Mouse (Mus musculus): ENCODE measurements around the gene Ankrd31.
"Not testable (repeated sequence)": the region's sequence is repeated elsewhere in the genome, so short reads cannot be mapped to it uniquely, and the experiment has no call there.

Ankrd31 gene

GRCm38 (mm10) chr13:96939680-96940079 is 191.6 kb downstream of the Ankrd31 start:
- no peaks in the 10 kb centered on the region for H3K27me3 ChIP-seq (ENCODE audit: control insufficient read depth, insufficient read depth, low read length, poor library complexity, severe bottlenecking)
- no peaks in the 10 kb centered on the region for H3K36me3 ChIP-seq (ENCODE audit: control insufficient read depth, insufficient read depth, low read length, poor library complexity, severe bottlenecking)
- no peak for DNase-seq (ENCODE audit: low read depth, low spot score)

GRCm38 (mm10) chr13:96941481-96941880 is 193.4 kb downstream of the Ankrd31 start:
- H3K36me3 ChIP-seq (ENCODE audit: control insufficient read depth, insufficient read depth, low read length, poor library complexity, severe bottlenecking); DNase-seq (ENCODE audit: low read depth, low spot score); H3K27me3 ChIP-seq (ENCODE audit: control insufficient read depth, insufficient read depth, low read length, poor library complexity, severe bottlenecking): not testable (repeated sequence)

- DNase-seq (ENCODE audit: low read depth, low spot score) = no peak
- no peaks in the 10 kb centered on the region for H3K36me3 ChIP-seq (ENCODE audit: control insufficient read depth, insufficient read depth, low read length, poor library complexity, severe bottlenecking)
- H3K27me3 ChIP-seq (ENCODE audit: control insufficient read depth, insufficient read depth, low read length, poor library complexity, severe bottlenecking) = no peaks in the 10 kb centered on the region
These were observed 195.5 kb downstream of the Ankrd31 start for GRCm38 (mm10) chr13:96943571-96943970.

- no peak for DNase-seq (ENCODE audit: low read depth, low spot score)
- Histone ChIP-seq H3K36me3 (ENCODE audit: control insufficient read depth, insufficient read depth, low read length, poor library complexity, severe bottlenecking) (no peaks in the 10 kb centered on the region), H3K27me3 (ENCODE audit: control insufficient read depth, insufficient read depth, low read length, poor library complexity, severe bottlenecking) (no peaks in the 10 kb centered on the region)
These were observed 197.7 kb downstream of the Ankrd31 start for GRCm38 (mm10) chr13:96945748-96946147.

GRCm38 (mm10) chr13:96947722-96948121 is 199.7 kb downstream of the Ankrd31 start:
- no peaks in the 10 kb centered on the region for H3K27me3 ChIP-seq (ENCODE audit: control insufficient read depth, insufficient read depth, low read length, poor library complexity, severe bottlenecking)
- no peak for DNase-seq (ENCODE audit: low read depth, low spot score)
- no peaks in the 10 kb centered on the region for H3K36me3 ChIP-seq (ENCODE audit: control insufficient read depth, insufficient read depth, low read length, poor library complexity, severe bottlenecking)

GRCm38 (mm10) chr13:96951880-96952279 is 203.8 kb downstream of the Ankrd31 start:
- no peak for DNase-seq (ENCODE audit: low read depth, low spot score)
- Histone ChIP-seq H3K27me3 (ENCODE audit: control insufficient read depth, insufficient read depth, low read length, poor library complexity, severe bottlenecking) (no peaks in the 10 kb centered on the region), H3K36me3 (ENCODE audit: control insufficient read depth, insufficient read depth, low read length, poor library complexity, severe bottlenecking) (no peaks in the 10 kb centered on the region)

- DNase-seq (ENCODE audit: low read depth, low spot score) = no peak
- no peaks in the 10 kb centered on the region for H3K27me3 ChIP-seq (ENCODE audit: control insufficient read depth, insufficient read depth, low read length, poor library complexity, severe bottlenecking)
- H3K36me3 ChIP-seq (ENCODE audit: control insufficient read depth, insufficient read depth, low read length, poor library complexity, severe bottlenecking) = no peaks in the 10 kb centered on the region
These were observed 208.4 kb downstream of the Ankrd31 start for GRCm38 (mm10) chr13:96956466-96956865.

All from splenic B cell, adult 2 months (primary cell).